Mouse (Mus musculus) lung, embryonic 14.5 days (tissue): ENCODE measurements around the gene Satb1. TPM values are rescaled to one million over a fixed set of nuclear protein-coding genes. Genes with fewer than 3 reads are reported as not detected.

Source experiments
- ATAC-seq: fragments of 200-750 bp; cut with Nextera tagmentation; 2 replicates; pipeline ENCODE4 v1.8.0; 2017; ENCODE audit warnings: mild to moderate bottlenecking, moderate TSS enrichment, moderate library complexity; ENCODE audit not compliant: insufficient read depth
- DNase-seq: peaks from one replicate; pipeline ENCODE4 v3.0.0-alpha.2; 2015
- H3K27ac ChIP-seq: fragments of 300-500 bp; sonication (generic); 2 replicates; pipeline ENCODE4 v1.5.1; 2014; ENCODE audit warnings: low read depth, mild to moderate bottlenecking, moderate library complexity
- H3K27me3 ChIP-seq: fragments of 300-500 bp; sonication (generic); 2 replicates; pipeline ENCODE4 v1.6.1; 2014; ENCODE audit warnings: low read length, control low read depth; ENCODE audit not compliant: insufficient read depth
- H3K36me3 ChIP-seq: fragments of 300-500 bp; sonication (generic); 2 replicates; pipeline ENCODE4 v1.6.1; 2014; ENCODE audit warnings: control low read depth; ENCODE audit not compliant: insufficient read depth
- H3K4me1 ChIP-seq: fragments of 300-500 bp; sonication (generic); 2 replicates; pipeline ENCODE4 v1.6.1; 2014; ENCODE audit warnings: antibody characterized with exemption, control low read depth; ENCODE audit not compliant: insufficient read depth
- H3K4me2 ChIP-seq: fragments of 300-500 bp; sonication (generic); 2 replicates; pipeline ENCODE4 v1.6.1; 2014; ENCODE audit warnings: mild to moderate bottlenecking
- H3K4me3 ChIP-seq: fragments of 300-500 bp; sonication (generic); 2 replicates; pipeline ENCODE4 v1.5.1; 2014; ENCODE audit warnings: low read depth, low read length
- H3K9ac ChIP-seq: fragments of 300-500 bp; sonication (generic); 2 replicates; pipeline ENCODE4 v1.6.1; 2014
- H3K9me3 ChIP-seq: fragments of 300-500 bp; sonication (generic); 2 replicates; pipeline ENCODE4 v1.6.1; 2016; ENCODE audit warnings: low read depth, low read length, control low read depth
- CTCF ChIP-seq: IDR thresholded peaks from 2 replicates; pipeline ENCODE4 v1.5.1; 2016; ENCODE audit warnings: antibody characterized with exemption, low read depth
- WGBS: fragments of 180-500 bp; shearing (Covaris S2); extraction: QIAGEN DNeasy Blood & Tissue Kit; methylation state at CpG from one replicate; pipeline ENCODE4 v1.1.7; 2014; 5-methylcytosine and 5-hydroxymethylcytosine counted together
- polyA plus RNA-seq: library from polyadenylated mRNA; unstranded; fragments of >200 nt; fragmentation: Nextera tagmentation; extraction: Ambion mirVana; gene quantifications from 2 replicates; pipeline ENCODE4 v1.2.1, GENCODE M21; 2014

Gene Satb1
- polyA plus RNA-seq, 1 experiment from 2014 or later = 11.8 TPM

DNA sequence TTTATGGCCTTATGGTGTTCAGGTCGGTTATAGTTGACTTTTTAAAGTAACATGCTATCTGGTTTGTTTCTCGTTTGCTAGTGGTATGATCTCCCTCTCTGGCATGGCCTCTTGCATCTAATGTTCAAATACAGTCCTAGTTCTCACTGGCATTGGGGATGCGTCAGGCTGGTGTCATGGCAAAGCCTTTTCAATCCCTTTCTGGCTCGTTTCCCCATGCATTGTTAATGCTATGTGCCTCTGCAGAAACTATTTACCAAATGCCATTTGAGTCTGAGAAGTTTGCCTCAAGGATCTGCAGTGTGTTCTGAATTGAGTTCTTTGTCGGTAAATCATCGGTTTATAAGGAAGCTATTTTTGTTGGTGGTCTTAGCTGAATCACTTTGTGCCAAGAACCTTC is 137.4 kb downstream of the Satb1 start:
- no peaks in the 10 kb centered on the region for H3K9me3 ChIP-seq
- DNase-seq (no peak), ATAC-seq (no peak)
- H3K27me3 ChIP-seq = no peaks in the 10 kb centered on the region
- no peaks in the 10 kb centered on the region for H3K4me1 ChIP-seq
- H3K9ac ChIP-seq = no peak overlapping the region
- H3K36me3 ChIP-seq = no peaks in the 10 kb centered on the region
- H3K4me2 ChIP-seq = no peak overlapping the region
- no peak overlapping the region for H3K4me3 ChIP-seq
- no peak overlapping the region for H3K27ac ChIP-seq
- TF ChIP-seq CTCF = no peak
- WGBS = 76% methylated on average over 6 of the region's 6 CpGs

- Histone ChIP-seq H3K27me3 (no peaks in the 10 kb centered on the region), H3K4me1 (no peaks in the 10 kb centered on the region), H3K36me3 (no peaks in the 10 kb centered on the region), H3K4me3 (no peak overlapping the region), H3K9ac (no peak overlapping the region), H3K4me2 (no peak overlapping the region), H3K9me3 (no peaks in the 10 kb centered on the region), H3K27ac (no peak overlapping the region)
- DNase-seq (no peak), ATAC-seq (no peak)
- 65% methylated on average over 2 of the region's 2 CpGs for WGBS
- no peak for TF ChIP-seq CTCF
These were observed 137.8 kb downstream of the Satb1 start for GRCm38 (mm10) chr17:51695271-51695670.

DNA sequence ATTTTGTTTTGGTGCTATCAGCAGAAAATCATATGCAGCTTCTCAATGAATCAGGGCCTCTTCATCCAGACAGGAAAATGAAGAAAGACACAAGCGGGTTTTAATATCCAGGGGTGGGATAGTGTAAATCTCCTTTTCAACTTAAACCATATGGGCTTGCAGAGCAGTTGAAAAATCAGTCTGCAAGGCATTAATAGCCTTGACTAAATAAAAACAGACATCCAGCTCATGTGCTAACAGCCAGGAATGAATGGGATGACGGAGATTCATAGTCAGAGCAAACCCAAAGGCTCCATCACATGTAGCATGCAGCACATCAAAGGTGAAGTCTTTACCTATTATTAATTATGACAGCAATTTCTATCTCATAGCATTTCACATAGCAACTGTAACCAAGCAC is 142.6 kb downstream of the Satb1 start:
- no peaks in the 10 kb centered on the region for H3K4me1 ChIP-seq
- H3K27me3 ChIP-seq = no peaks in the 10 kb centered on the region
- H3K4me2 ChIP-seq = no peak overlapping the region
- H3K9ac ChIP-seq = no peak overlapping the region
- no peak overlapping the region for H3K27ac ChIP-seq
- ATAC-seq = no peak
- DNase-seq = no peak
- 78% methylated on average over 2 of the region's 2 CpGs for WGBS
- no peaks in the 10 kb centered on the region for H3K36me3 ChIP-seq
- H3K9me3 ChIP-seq = no peaks in the 10 kb centered on the region
- H3K4me3 ChIP-seq = no peak overlapping the region
- no peak for TF ChIP-seq CTCF

DNA sequence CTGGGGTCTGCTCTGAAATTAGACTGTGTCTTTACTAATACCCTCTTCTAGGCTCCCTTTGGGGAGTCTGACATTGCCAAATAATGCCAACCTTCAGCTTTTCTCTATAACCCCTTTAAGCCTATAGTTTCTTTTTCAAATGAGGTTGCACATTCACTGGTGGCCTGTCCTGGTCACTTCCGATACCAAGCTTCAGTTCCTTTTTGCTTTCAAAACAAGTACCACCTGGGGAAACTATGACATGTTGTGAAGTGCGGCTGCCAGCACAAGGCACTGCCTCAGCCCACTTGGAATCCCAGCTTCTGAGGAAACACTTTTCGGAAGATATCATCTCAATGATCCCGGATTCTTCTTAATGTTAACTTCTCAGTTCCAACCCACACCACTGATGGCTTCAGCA is 145.9 kb downstream of the Satb1 start:
- ATAC-seq (no peak), DNase-seq (no peak)
- Histone ChIP-seq H3K4me3 (no peak overlapping the region), H3K27me3 (no peaks in the 10 kb centered on the region), H3K9ac (no peak overlapping the region), H3K9me3 (no peaks in the 10 kb centered on the region), H3K4me2 (no peak overlapping the region), H3K27ac (no peak overlapping the region), H3K36me3 (no peaks in the 10 kb centered on the region), H3K4me1 (no peaks in the 10 kb centered on the region)
- TF ChIP-seq CTCF = no peak
- 87% methylated on average over 4 of the region's 4 CpGs for WGBS
